Mouse (Mus musculus): ENCODE data around the gene Coa5. TPM values are rescaled to one million over a fixed set of nuclear protein-coding genes. Genes with fewer than 3 reads are reported as not detected.
A peak's percentile ranks its signal among the peaks of the same experiment; 100 is the strongest.

The Coa5 gene
- total RNA-seq (2022), result 100 to 1,000 TPM in 3 of 4 experiments, 10 to 100 TPM in 1; 90.0 to 125 (median 111) TPM

- DNase-seq, result peak; percentile 96
Observed at GRCm38 (mm10) chr1:37429366-37430296, at the start of gene Coa5, which contains the start of gene Unc50. Gene Coa5 (minus strand): TSS chr1:37430103. Gene Unc50 (plus strand): TSS chr1:37430139.

- DNase-seq, result no peak
Observed at GRCm38 (mm10) chr1:37479074-37479473, 49.2 kb upstream of the Coa5 start.

GRCm38 (mm10) chr1:37478416-37478815 is 48.5 kb upstream of the Coa5 start:
- DNase-seq, result no peak

GRCm38 (mm10) chr1:37477928-37478327 is 48.0 kb upstream of the Coa5 start:
- no peak for DNase-seq

GRCm38 (mm10) chr1:37477250-37477649 is 47.3 kb upstream of the Coa5 start:
- DNase-seq, result no peak

GRCm38 (mm10) chr1:37475312-37475711 is 45.4 kb upstream of the Coa5 start:
- DNase-seq, result no peak

- DNase-seq, result no peak
Observed at GRCm38 (mm10) chr1:37474634-37475190, 44.8 kb upstream of the Coa5 start.

GRCm38 (mm10) chr1:37474046-37474445 is 44.1 kb upstream of the Coa5 start:
- DNase-seq, result no peak

- DNase-seq, result no peak
Observed at GRCm38 (mm10) chr1:37473251-37473650, 43.3 kb upstream of the Coa5 start.

GRCm38 (mm10) chr1:37471179-37472148 is 41.6 kb upstream of the Coa5 start:
- no peak for DNase-seq

- no peak for DNase-seq
Observed at GRCm38 (mm10) chr1:37469007-37469406, 39.1 kb upstream of the Coa5 start.

- no peak for DNase-seq
Observed at GRCm38 (mm10) chr1:37467806-37468205, 37.9 kb upstream of the Coa5 start.

- DNase-seq, result no peak
Observed at GRCm38 (mm10) chr1:37466322-37466995, 36.6 kb upstream of the Coa5 start.

GRCm38 (mm10) chr1:37464878-37465452 is 35.1 kb upstream of the Coa5 start:
- DNase-seq, result no peak

- DNase-seq, result no peak
Observed at GRCm38 (mm10) chr1:37457546-37457945, 27.6 kb upstream of the Coa5 start.

GRCm38 (mm10) chr1:37451270-37451669 is 21.4 kb upstream of the Coa5 start:
- no peak for DNase-seq

- DNase-seq, result peak; percentile 13
Observed at GRCm38 (mm10) chr1:37448361-37449095, 18.6 kb upstream of the Coa5 start.

- DNase-seq, result no peak
Observed at GRCm38 (mm10) chr1:37442848-37443835, 13.2 kb upstream of the Coa5 start.

GRCm38 (mm10) chr1:37436419-37436818 is 6.5 kb upstream of the Coa5 start:
- no peak for DNase-seq

All from adrenal gland, adult 8-10 months (tissue).